Mouse (Mus musculus) layer of hippocampus, adult 9-10 months (tissue): Measurements from ENCODE around the gene Fam102b.

ENCODE experiments used
- DNase-seq: peaks from one replicate; pipeline ENCODE4 v3.0.0; 2022; ENCODE audit warnings: low spot score

Fam102b gene

GRCm38 (mm10) chr3:109010489-109011260 is 16.7 kb downstream of the Fam102b start:
- no peak for DNase-seq

- DNase-seq: no peak
Measured at GRCm38 (mm10) chr3:109008180-109008579, 19.2 kb downstream of the Fam102b start.

- DNase-seq: no peak
Measured at GRCm38 (mm10) chr3:109005777-109006176, 21.6 kb downstream of the Fam102b start.

GRCm38 (mm10) chr3:108999173-108999572 is 28.2 kb downstream of the Fam102b start:
- DNase-seq: no peak

GRCm38 (mm10) chr3:108997762-108998161 is 29.6 kb downstream of the Fam102b start:
- no peak for DNase-seq

GRCm38 (mm10) chr3:108997284-108997683 is 30.1 kb downstream of the Fam102b start:
- no peak for DNase-seq

- no peak for DNase-seq
Measured at GRCm38 (mm10) chr3:108995379-108995778, 32.0 kb downstream of the Fam102b start.

GRCm38 (mm10) chr3:108994477-108994876 is 32.9 kb downstream of the Fam102b start:
- no peak for DNase-seq

- DNase-seq: no peak
Measured at GRCm38 (mm10) chr3:108989971-108990548, 37.3 kb downstream of the Fam102b start.

GRCm38 (mm10) chr3:108987009-108987659 is 40.3 kb downstream of the Fam102b start:
- DNase-seq: no peak

- no peak for DNase-seq
Measured at GRCm38 (mm10) chr3:108986534-108986933, 40.9 kb downstream of the Fam102b start.

GRCm38 (mm10) chr3:108983989-108984388 is 43.4 kb downstream of the Fam102b start:
- no peak for DNase-seq

- DNase-seq: no peak
Measured at GRCm38 (mm10) chr3:108981946-108982345, 45.5 kb downstream of the Fam102b start.

- no peak for DNase-seq
Measured at GRCm38 (mm10) chr3:108977340-108978030, 49.9 kb downstream of the Fam102b start.

- no peak for DNase-seq
Measured at GRCm38 (mm10) chr3:108974920-108975485, 52.4 kb downstream of the Fam102b start.

GRCm38 (mm10) chr3:108973980-108974660 is 53.3 kb downstream of the Fam102b start:
- DNase-seq: no peak

GRCm38 (mm10) chr3:108966051-108966450 is 61.4 kb downstream of the Fam102b start:
- DNase-seq: no peak

- no peak for DNase-seq
Measured at GRCm38 (mm10) chr3:108964361-108965044, 62.9 kb downstream of the Fam102b start.

GRCm38 (mm10) chr3:108963776-108964175 is 63.6 kb downstream of the Fam102b start:
- no peak for DNase-seq

- DNase-seq: no peak
Measured at GRCm38 (mm10) chr3:108963278-108963677, 64.1 kb downstream of the Fam102b start.

- DNase-seq: no peak
Measured at GRCm38 (mm10) chr3:108961655-108962054, 65.8 kb downstream of the Fam102b start.
